Mouse (Mus musculus): Measurements from ENCODE around the gene Acsm1.
"Not testable (repeated sequence)": the region's sequence is repeated elsewhere in the genome, so short reads cannot be mapped to it uniquely, and the experiment has no call there.

Acsm1 gene

GRCm38 (mm10) chr7:119606664-119607076, at the start of gene Acsm1:
Gene Acsm1 (plus strand): TSS chr7:119607026.
- DNase-seq, result no peak

- no peak for DNase-seq
Observed at GRCm38 (mm10) chr7:119559789-119560451, 46.9 kb upstream of the Acsm1 start.

GRCm38 (mm10) chr7:119560452-119560835, 46.4 kb upstream of the Acsm1 start:
- no peak for DNase-seq

- DNase-seq, result no peak
Observed at GRCm38 (mm10) chr7:119561441-119561840, 45.4 kb upstream of the Acsm1 start.

- not testable (repeated sequence) for DNase-seq
Observed at GRCm38 (mm10) chr7:119562476-119562875, 44.4 kb upstream of the Acsm1 start.

- DNase-seq, result no peak
Observed at GRCm38 (mm10) chr7:119594530-119595107, 12.2 kb upstream of the Acsm1 start.

- no peak for DNase-seq
Observed at GRCm38 (mm10) chr7:119595306-119595705, 11.5 kb upstream of the Acsm1 start.

- DNase-seq, result no peak
Observed at GRCm38 (mm10) chr7:119596536-119596935, 10.3 kb upstream of the Acsm1 start.

- no peak for DNase-seq
Observed at GRCm38 (mm10) chr7:119601195-119601953, 5.5 kb upstream of the Acsm1 start.

GRCm38 (mm10) chr7:119601954-119602317, 4.9 kb upstream of the Acsm1 start:
- DNase-seq, result no peak

GRCm38 (mm10) chr7:119604903-119605483, 1.8 kb upstream of the Acsm1 start:
- no peak for DNase-seq

GRCm38 (mm10) chr7:119605926-119606663, 731 bp upstream of the Acsm1 start:
- no peak for DNase-seq

GRCm38 (mm10) chr7:119607796-119608515, 1.1 kb downstream of the Acsm1 start:
- DNase-seq, result no peak

- DNase-seq, result no peak
Observed at GRCm38 (mm10) chr7:119616531-119616930, 9.7 kb downstream of the Acsm1 start.

- DNase-seq, result no peak
Observed at GRCm38 (mm10) chr7:119617593-119617992, 10.8 kb downstream of the Acsm1 start.

- no peak for DNase-seq
Observed at GRCm38 (mm10) chr7:119618209-119618935, 11.5 kb downstream of the Acsm1 start.

GRCm38 (mm10) chr7:119620157-119620556, 13.3 kb downstream of the Acsm1 start:
- no peak for DNase-seq

- DNase-seq, result no peak
Observed at GRCm38 (mm10) chr7:119638773-119639172, 31.9 kb downstream of the Acsm1 start.

- DNase-seq, result no peak
Observed at GRCm38 (mm10) chr7:119642307-119642706, 35.5 kb downstream of the Acsm1 start.

GRCm38 (mm10) chr7:119667893-119668292, 61.1 kb downstream of the Acsm1 start:
- DNase-seq, result no peak

GRCm38 (mm10) chr7:119670395-119670794, 63.6 kb downstream of the Acsm1 start:
- DNase-seq, result no peak

- no peak for DNase-seq
Observed at GRCm38 (mm10) chr7:119670925-119671324, 64.1 kb downstream of the Acsm1 start.

Data from thymus, adult 18-20 months (tissue).